Mouse (Mus musculus) lung, embryonic 16.5 days (tissue): ENCODE results near the gene Pdlim4. TPM values are rescaled to one million over a fixed set of nuclear protein-coding genes. Genes with fewer than 3 reads are reported as not detected.

ENCODE experiments used
- ATAC-seq: fragments of 200-750 bp; cut with Nextera tagmentation; 2 replicates; pipeline ENCODE4 v1.8.0; 2017; ENCODE audit warnings: low read depth, mild to moderate bottlenecking, moderate library complexity
- H3K27ac ChIP-seq: fragments of 300-500 bp; sonication (generic); 2 replicates; pipeline ENCODE4 v1.5.1; 2014; ENCODE audit warnings: mild to moderate bottlenecking, control low read depth, low read length
- H3K27me3 ChIP-seq: fragments of 300-500 bp; sonication (generic); 2 replicates; pipeline ENCODE4 v1.6.1; 2014; ENCODE audit warnings: low read depth, low read length, mixed read lengths; ENCODE audit not compliant: control insufficient read depth, insufficient read depth
- H3K36me3 ChIP-seq: fragments of 300-500 bp; sonication (generic); 2 replicates; pipeline ENCODE4 v1.6.1; 2014; ENCODE audit warnings: low read length; ENCODE audit not compliant: control insufficient read depth, insufficient read depth
- H3K4me1 ChIP-seq: fragments of 300-500 bp; sonication (generic); replicated peaks from 2 replicates; pipeline ENCODE4 v1.6.1; 2014; ENCODE audit warnings: low read length, mixed read lengths; ENCODE audit not compliant: control insufficient read depth, insufficient read depth
- H3K4me2 ChIP-seq: fragments of 300-500 bp; sonication (generic); 2 replicates; pipeline ENCODE4 v1.6.1; 2014; ENCODE audit warnings: low read depth, low read length, control low read depth
- H3K4me3 ChIP-seq: fragments of 300-500 bp; sonication (generic); 2 replicates; pipeline ENCODE4 v1.5.1; 2014; ENCODE audit warnings: mild to moderate bottlenecking, low read length, control low read depth
- H3K9ac ChIP-seq: fragments of 300-500 bp; sonication (generic); 2 replicates; pipeline ENCODE4 v1.6.1; 2014; ENCODE audit warnings: low read length, control low read depth
- H3K9me3 ChIP-seq: fragments of 300-500 bp; sonication (generic); 2 replicates; pipeline ENCODE4 v1.6.1; 2016; ENCODE audit warnings: low read length; ENCODE audit not compliant: control insufficient read depth
- whole genome bisulfite sequencing: fragments of 180-500 bp; shearing (Covaris S2); extraction: QIAGEN DNeasy Blood & Tissue Kit; methylation state at CpG from one replicate; pipeline ENCODE4 v1.1.7; 2014; 5-methylcytosine and 5-hydroxymethylcytosine counted together
- polyA plus RNA-seq: library from polyadenylated mRNA; unstranded; fragments of >200 nt; fragmentation: Nextera tagmentation; extraction: Ambion mirVana; gene quantifications from 2 replicates; pipeline ENCODE4 v1.2.1, GENCODE M21; 2015

Pdlim4 gene
- polyA plus RNA-seq, 1 experiment from 2014 or later = 15.6 TPM

DNA sequence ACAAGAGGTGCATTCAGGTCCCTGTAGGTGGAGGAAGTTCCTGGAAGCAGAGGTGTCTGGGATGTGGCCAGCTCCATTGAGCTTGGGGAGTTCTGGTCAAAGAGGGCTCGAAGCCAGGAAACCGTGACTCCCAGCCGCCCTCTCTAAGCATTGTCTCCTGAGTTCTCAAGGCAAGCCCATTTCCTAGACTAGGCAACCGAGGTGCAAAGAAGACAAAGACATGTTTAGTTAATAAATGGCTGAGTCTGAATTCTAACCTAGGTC, 3.0 kb downstream of the Pdlim4 start:
- Histone ChIP-seq H3K9ac (no peak overlapping the region), H3K36me3 (no peaks in the 10 kb centered on the region), H3K9me3 (no peaks in the 10 kb centered on the region), H3K4me2 (no peak overlapping the region), H3K4me3 (no peak overlapping the region), H3K27ac (no peak overlapping the region), H3K4me1 (peaks cover 28% of the 10 kb centered on the region), H3K27me3 (peaks cover 5% of the 10 kb centered on the region; the same call in 1 of the 2 replicates)
- ATAC-seq = no peak
- WGBS = 74% methylated on average over 4 of the region's 4 CpGs

DNA sequence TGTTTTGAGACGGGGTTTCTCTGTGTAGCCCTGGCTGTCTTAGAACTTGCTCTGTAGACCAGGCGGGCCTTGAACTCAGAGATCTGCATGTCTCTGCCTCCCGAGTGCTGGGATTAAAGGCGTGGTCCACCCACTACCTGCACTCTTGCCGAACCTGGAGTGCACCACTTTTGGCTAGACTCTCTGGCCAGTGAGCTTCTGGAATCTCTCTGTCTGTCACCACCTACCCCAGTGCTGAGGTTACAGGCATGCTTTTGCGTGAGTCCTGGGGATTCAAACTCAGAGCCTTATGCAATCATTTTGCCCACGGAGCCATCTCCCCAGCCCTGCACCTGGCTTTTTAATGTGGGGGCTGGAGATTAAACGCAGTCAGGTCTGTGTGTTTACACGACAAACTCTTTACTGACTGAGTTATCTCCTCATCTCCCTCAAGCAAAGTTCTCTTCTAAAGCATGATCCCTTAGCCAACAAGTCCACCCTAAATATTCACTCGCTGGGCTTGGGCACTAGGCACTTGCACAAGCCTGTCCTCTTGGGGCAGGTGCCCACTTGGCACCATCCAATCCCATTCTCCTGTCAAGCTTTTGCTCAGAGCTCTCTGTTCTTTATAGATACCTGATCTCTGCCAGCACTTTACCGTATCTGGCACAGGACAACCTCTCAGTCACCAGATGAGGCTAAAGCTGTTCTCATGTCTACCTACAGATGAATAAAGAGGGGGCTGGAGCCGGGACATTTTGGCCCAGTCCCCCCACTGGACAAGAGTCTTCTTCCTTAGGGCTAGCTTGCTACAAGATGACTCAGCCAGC, 3.5 kb downstream of the Pdlim4 start:
- ATAC-seq = no peak
- Histone ChIP-seq H3K27ac (no peak overlapping the region), H3K9ac (no peak overlapping the region), H3K4me2 (no peak overlapping the region), H3K4me1 (peaks cover 32% of the 10 kb centered on the region), H3K4me3 (no peak overlapping the region), H3K9me3 (no peaks in the 10 kb centered on the region), H3K27me3 (peaks cover 5% of the 10 kb centered on the region; the same call in 1 of the 2 replicates), H3K36me3 (no peaks in the 10 kb centered on the region)
- 76% methylated on average over 12 of the region's 12 CpGs for WGBS

DNA sequence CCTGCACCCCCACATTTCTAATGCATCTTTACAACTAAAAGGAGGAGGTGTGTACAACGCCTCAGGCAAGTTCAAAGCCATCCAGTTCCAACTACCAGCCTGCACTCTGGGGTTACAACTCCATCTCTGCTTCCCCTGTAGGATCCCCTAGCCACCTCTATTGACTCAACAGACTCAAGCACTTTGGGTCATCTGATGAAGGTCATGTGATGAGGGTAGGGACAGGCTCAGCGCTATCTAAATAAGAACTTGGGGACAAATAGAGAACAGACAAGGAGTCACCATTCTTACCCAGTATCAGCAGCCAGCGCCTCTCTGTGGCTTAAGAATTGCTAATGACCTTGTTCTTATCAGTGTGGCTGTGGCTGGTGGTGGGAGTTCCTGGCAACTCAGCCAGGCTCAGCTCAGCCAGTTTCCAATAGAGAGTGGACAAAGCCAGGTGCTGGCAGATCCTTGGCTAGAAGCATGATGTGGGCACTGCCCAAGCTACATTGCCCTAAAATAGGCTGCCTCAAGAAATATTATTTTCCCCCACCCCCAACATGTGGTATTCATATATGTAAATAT, 4.3 kb downstream of the Pdlim4 start:
- Histone ChIP-seq H3K4me1 (peaks cover 33% of the 10 kb centered on the region), H3K27me3 (peaks cover 5% of the 10 kb centered on the region; the same call in 1 of the 2 replicates), H3K4me2 (no peak overlapping the region), H3K27ac (no peak overlapping the region), H3K4me3 (no peak overlapping the region), H3K36me3 (no peaks in the 10 kb centered on the region), H3K9me3 (no peaks in the 10 kb centered on the region), H3K9ac (no peak overlapping the region)
- ATAC-seq = no peak
- WGBS = 52% methylated on average over 3 of the region's 3 CpGs

DNA sequence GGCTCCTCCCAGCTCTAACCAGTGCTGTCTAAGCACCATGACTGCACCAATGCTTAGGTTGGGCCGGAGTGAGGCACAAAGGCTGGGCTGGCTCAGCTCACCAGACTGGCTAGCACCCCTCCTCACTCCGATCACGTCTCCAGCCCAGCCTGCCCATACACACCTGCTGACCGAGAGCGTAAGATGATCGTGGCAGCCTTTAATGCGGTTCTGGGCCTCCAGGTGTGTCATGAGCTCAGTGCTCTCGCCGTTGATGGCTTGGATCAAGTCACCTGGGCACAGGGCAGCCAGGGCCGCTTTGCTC, 5.4 kb downstream of the Pdlim4 start:
- peaks cover 2% of the 10 kb centered on the region; the same call in 1 of the 2 replicates for H3K27me3 ChIP-seq
- H3K4me1 ChIP-seq = peaks cover 25% of the 10 kb centered on the region
- no peak overlapping the region for H3K4me2 ChIP-seq
- no peaks in the 10 kb centered on the region for H3K36me3 ChIP-seq
- no peaks in the 10 kb centered on the region for H3K9me3 ChIP-seq
- ATAC-seq = no peak
- no peak overlapping the region for H3K9ac ChIP-seq
- H3K4me3 ChIP-seq = no peak overlapping the region
- H3K27ac ChIP-seq = no peak overlapping the region
- WGBS = 72% methylated on average over 10 of the region's 10 CpGs

DNA sequence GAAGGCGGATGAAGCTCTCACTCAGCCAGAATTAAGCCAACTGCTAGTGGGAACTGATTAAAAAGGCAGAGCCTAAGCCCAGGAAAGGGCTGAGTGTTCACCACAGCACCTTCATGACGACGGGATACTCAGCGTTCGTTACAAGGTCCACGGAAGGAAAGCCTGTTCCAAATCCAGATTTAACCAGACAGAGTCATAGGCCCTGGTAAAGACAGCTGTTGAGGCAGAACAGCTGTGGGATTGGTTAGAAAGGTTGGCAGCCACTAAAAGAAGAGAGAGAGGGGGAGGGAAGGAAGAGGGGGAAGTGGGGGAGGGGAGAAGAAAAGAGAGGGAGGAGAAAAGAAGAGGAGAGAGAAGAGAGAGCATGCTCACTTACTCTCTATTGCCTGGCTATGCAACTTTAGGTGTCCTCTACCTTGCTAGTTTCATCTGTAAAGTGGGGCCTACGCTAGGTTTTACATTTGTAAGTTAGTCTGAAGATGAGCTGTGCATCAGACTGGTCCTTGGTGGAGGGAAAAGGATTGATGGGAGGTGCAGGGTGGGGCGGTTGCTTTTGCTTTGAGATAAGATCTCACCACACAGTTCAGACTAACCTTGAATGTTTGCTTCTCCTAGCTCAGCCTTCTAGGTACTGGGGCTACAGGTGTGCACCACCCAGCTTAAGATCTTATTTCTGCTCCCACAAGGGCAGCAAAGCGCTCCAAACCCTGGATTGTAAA, 5.9 kb downstream of the Pdlim4 start:
- ATAC-seq = no peak
- no peak overlapping the region for H3K4me2 ChIP-seq
- H3K9ac ChIP-seq = no peak overlapping the region
- H3K4me1 ChIP-seq = peaks cover 22% of the 10 kb centered on the region
- no peak overlapping the region for H3K27ac ChIP-seq
- WGBS = 57% methylated on average over 9 of the region's 9 CpGs
- no peak overlapping the region for H3K4me3 ChIP-seq
- H3K9me3 ChIP-seq = no peaks in the 10 kb centered on the region
- no peaks in the 10 kb centered on the region; the same call in 1 of the 2 replicates for H3K27me3 ChIP-seq
- H3K36me3 ChIP-seq = no peaks in the 10 kb centered on the region

DNA sequence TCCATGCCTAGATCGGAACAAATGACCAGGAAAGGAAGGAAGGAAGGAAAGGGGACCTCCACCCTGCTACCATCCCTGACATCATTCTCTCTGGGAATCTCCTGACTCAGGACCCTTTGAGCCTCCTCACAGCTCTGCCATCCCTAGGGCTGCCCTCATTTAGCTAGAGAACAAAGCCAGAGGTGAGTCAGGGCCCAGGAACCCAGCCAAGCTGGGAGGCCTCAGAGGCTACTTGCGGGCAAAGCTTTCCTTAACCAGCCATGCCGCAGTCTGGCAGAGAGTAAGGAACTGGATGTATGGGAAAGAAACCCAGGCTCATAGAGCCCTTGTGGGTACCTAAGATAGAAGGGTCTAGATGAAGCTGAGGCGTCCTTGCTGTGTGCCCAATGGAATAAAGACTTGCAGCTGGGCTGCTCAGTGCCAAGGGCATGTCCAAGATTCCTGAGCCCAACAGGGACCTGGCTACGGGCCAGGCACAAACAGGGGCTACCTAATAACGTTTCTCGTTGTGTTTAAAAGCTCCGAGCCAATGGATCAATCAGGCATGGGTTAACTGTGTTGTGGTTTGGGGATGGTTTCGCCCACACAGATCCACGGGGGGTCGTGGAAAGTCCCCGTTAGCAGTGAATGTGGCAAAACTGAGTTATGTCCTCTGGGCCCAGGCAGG, 6.6 kb downstream of the Pdlim4 start:
- no peak for ATAC-seq
- Histone ChIP-seq H3K4me1 (peaks cover 20% of the 10 kb centered on the region), H3K27ac (no peak overlapping the region), H3K4me2 (no peak overlapping the region), H3K36me3 (no peaks in the 10 kb centered on the region), H3K27me3 (no peaks in the 10 kb centered on the region), H3K9ac (no peak overlapping the region), H3K4me3 (no peak overlapping the region), H3K9me3 (no peaks in the 10 kb centered on the region)
- 61% methylated on average over 12 of the region's 12 CpGs for WGBS

DNA sequence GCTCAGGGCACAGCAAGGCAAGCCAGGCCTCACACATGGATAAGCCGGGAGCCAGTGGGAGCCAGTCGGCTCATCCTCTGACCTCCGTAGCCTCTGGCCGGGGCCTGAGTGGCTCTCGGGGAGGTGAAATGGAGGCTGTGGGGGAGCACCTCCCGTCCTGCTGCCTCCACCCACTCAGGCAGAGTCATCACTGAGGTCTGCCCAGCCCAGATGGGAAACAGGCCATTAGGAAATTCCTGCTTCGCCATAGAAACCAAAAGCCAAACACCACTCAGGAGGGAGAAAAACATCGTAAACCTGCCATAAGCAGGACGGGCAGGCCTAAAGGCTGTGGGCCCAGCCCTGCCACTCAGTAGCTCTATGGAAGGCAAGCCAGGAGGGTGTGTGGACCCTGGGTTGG, 8.5 kb downstream of the Pdlim4 start:
- 28% methylated on average over 9 of the region's 9 CpGs for WGBS
- no peaks in the 10 kb centered on the region for H3K27me3 ChIP-seq
- no peaks in the 10 kb centered on the region for H3K9me3 ChIP-seq
- no peak overlapping the region for H3K4me3 ChIP-seq
- no peak overlapping the region for H3K27ac ChIP-seq
- H3K9ac ChIP-seq = no peak overlapping the region
- ATAC-seq = peak; percentile 32; the same call in 1 of the 2 replicates
- no peaks in the 10 kb centered on the region for H3K36me3 ChIP-seq
- peaks cover 12% of the 10 kb centered on the region for H3K4me1 ChIP-seq
- no peak overlapping the region for H3K4me2 ChIP-seq

DNA sequence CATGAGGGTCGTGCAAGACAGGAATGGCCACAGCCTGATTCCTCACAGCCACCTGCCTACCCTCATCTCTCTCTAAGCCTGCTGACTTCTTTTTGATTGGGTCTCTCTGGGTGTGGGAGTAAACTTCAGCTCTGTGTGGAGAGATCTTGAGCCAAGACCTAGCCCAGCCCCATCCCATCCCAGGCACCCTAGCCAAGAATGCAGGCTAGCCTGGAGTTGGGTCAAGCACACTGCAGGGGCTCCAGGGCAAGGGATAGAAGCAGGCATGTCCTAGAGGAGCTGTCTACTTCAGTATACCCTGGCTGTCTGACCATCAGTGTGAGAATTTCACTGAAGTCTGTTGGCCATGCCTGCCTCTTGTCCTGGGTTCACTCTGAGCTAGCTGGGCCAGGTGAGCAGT, 9.3 kb downstream of the Pdlim4 start:
- Histone ChIP-seq H3K27me3 (no peaks in the 10 kb centered on the region), H3K27ac (no peak overlapping the region), H3K4me3 (no peak overlapping the region), H3K9me3 (no peaks in the 10 kb centered on the region), H3K36me3 (no peaks in the 10 kb centered on the region), H3K4me1 (peaks cover 12% of the 10 kb centered on the region), H3K9ac (no peak overlapping the region), H3K4me2 (no peak overlapping the region)
- ATAC-seq = no peak
- WGBS = 44% methylated on average over 1 of the region's 1 CpGs

DNA sequence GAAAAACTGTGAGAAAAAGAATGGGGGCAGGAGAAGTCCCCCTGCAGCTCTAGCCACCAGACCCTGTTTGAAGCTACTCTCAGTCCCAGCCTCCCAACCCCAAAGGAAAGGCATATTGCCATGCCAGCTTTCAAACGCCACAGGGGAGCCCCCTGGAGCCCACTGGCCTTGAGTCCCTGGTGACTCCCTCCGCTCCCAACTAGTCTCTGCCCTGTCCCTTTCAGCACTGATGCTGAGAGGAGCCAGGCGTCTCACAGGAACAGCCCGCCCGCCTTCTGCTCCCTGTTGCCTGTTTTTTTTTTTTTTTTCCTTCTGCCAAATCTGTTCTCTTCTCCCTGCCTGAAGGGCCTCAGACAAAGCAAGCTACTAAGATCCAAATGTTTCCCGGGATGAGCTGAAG, 10.2 kb downstream of the Pdlim4 start:
- Histone ChIP-seq H3K4me1 (peaks cover 12% of the 10 kb centered on the region), H3K27me3 (no peaks in the 10 kb centered on the region), H3K36me3 (no peaks in the 10 kb centered on the region), H3K4me3 (no peak overlapping the region), H3K4me2 (no peak overlapping the region), H3K9me3 (no peaks in the 10 kb centered on the region), H3K9ac (no peak overlapping the region), H3K27ac (no peak overlapping the region)
- 34% methylated on average over 6 of the region's 6 CpGs for WGBS
- no peak for ATAC-seq
